Mouse (Mus musculus) stomach, postnatal 0 days (tissue): ENCODE measurements around the gene Gmds. TPM values are rescaled to one million over a fixed set of nuclear protein-coding genes. Genes with fewer than 3 reads are reported as not detected.

ENCODE experiments used
- ATAC-seq: fragments of 200-750 bp; cut with Nextera tagmentation; 2 replicates; pipeline ENCODE4 v1.8.0; 2017; ENCODE audit not compliant: low FRiP score, low TSS enrichment
- DNase-seq: peaks from one replicate; pipeline ENCODE4 v3.0.0-alpha.2; 2016; ENCODE audit warnings: low spot score
- H3K27ac ChIP-seq: fragments of 300-500 bp; sonication (generic); replicated peaks from 2 replicates; pipeline ENCODE4 v1.5.1; 2014; ENCODE audit warnings: mild to moderate bottlenecking, control low read depth
- H3K27me3 ChIP-seq: fragments of 300-500 bp; sonication (generic); 2 replicates; pipeline ENCODE4 v1.6.1; 2014; ENCODE audit warnings: low read length; ENCODE audit not compliant: control insufficient read depth, insufficient read depth
- H3K36me3 ChIP-seq: fragments of 300-500 bp; sonication (generic); 2 replicates; pipeline ENCODE4 v1.6.1; 2014; ENCODE audit warnings: low read length, mixed read lengths; ENCODE audit not compliant: control insufficient read depth, insufficient read depth
- H3K4me1 ChIP-seq: fragments of 300-500 bp; sonication (generic); replicated peaks from 2 replicates; pipeline ENCODE4 v1.6.1; 2014; ENCODE audit warnings: antibody characterized with exemption; ENCODE audit not compliant: control insufficient read depth, insufficient read depth
- H3K4me2 ChIP-seq: fragments of 300-500 bp; sonication (generic); replicated peaks from 2 replicates; pipeline ENCODE4 v1.6.1; 2014; ENCODE audit warnings: low read depth, mild to moderate bottlenecking, control low read depth, moderate library complexity
- H3K4me3 ChIP-seq: fragments of 300-500 bp; sonication (generic); 2 replicates; pipeline ENCODE4 v1.5.1; 2014; ENCODE audit warnings: low read depth, low read length, control low read depth
- H3K9ac ChIP-seq: fragments of 300-500 bp; sonication (generic); 2 replicates; pipeline ENCODE4 v1.6.1; 2014; ENCODE audit warnings: mild to moderate bottlenecking, low read length, control low read depth, mixed read lengths
- H3K9me3 ChIP-seq: fragments of 300-500 bp; sonication (generic); 2 replicates; pipeline ENCODE4 v1.6.1; 2016; ENCODE audit warnings: low read length; ENCODE audit not compliant: control insufficient read depth
- CTCF ChIP-seq: IDR thresholded peaks from 2 replicates; pipeline ENCODE4 v1.5.1; 2016; ENCODE audit warnings: antibody characterized with exemption, low read depth, mild to moderate bottlenecking, moderate library complexity
- EP300 ChIP-seq: optimal IDR thresholded peaks from 2 replicates; pipeline ENCODE3; 2016; ENCODE audit warnings: antibody characterized with exemption
- WGBS: fragments of 180-500 bp; shearing (Covaris S2); extraction: QIAGEN DNeasy Blood & Tissue Kit; methylation state at CpG from one replicate; pipeline ENCODE4 v1.1.7; 2014; 5-methylcytosine and 5-hydroxymethylcytosine counted together
- polyA plus RNA-seq: library from polyadenylated mRNA; unstranded; fragments of >200 nt; fragmentation: Nextera tagmentation; extraction: Ambion mirVana; gene quantifications from 2 replicates; pipeline ENCODE4 v1.2.1, GENCODE M21; 2015

Gene Gmds
- polyA plus RNA-seq, 1 experiment from 2014 or later = 102 TPM

- WGBS = 63% methylated on average over 3 of the region's 3 CpGs
- Histone ChIP-seq H3K9me3 (no peaks in the 10 kb centered on the region), H3K27ac (no peak overlapping the region), H3K4me1 (no peaks in the 10 kb centered on the region), H3K4me2 (no peak overlapping the region), H3K4me3 (no peak overlapping the region), H3K9ac (no peak overlapping the region), H3K36me3 (no peaks in the 10 kb centered on the region), H3K27me3 (no peaks in the 10 kb centered on the region)
- TF ChIP-seq CTCF (no peak), EP300 (no peak)
- no peak for ATAC-seq
- no peak for DNase-seq
Measured at GRCm38 (mm10) chr13:31974751-31975479, 363.6 kb downstream of the Gmds start.

- WGBS = 58% methylated on average over 2 of the region's 2 CpGs
- ATAC-seq = no peak
Measured at GRCm38 (mm10) chr13:31971040-31971501, 367.5 kb downstream of the Gmds start.

DNA sequence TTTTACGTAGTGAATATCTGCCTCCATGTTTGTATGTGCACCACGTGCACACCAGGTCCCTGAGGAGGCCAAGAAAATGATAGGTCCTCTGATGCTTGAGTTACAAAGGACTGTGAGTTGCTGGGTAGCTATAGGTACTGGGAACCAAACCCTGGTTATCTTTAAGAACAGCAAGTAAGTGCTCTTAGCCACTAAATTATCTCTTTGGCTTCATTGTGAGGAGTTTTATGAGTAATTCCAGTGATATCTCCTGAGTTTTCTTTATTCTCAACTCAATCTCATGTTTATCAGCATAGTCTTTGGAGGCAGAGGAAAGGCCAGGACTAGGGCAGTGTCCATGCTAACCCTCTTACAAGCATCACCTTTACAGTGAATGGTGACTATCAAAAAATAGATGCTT lies 370.3 kb downstream of the Gmds start:
- 90% methylated on average over 2 of the region's 2 CpGs for WGBS
- no peak overlapping the region for H3K4me2 ChIP-seq

More at GRCm38 (mm10) chr13:31971040-31971501, 367.5 kb downstream of the Gmds start:
- Histone ChIP-seq H3K27ac (no peak overlapping the region), H3K4me2 (no peak overlapping the region), H3K36me3 (no peaks in the 10 kb centered on the region), H3K9me3 (no peaks in the 10 kb centered on the region), H3K4me3 (no peak overlapping the region), H3K9ac (no peak overlapping the region), H3K4me1 (no peaks in the 10 kb centered on the region), H3K27me3 (no peaks in the 10 kb centered on the region)
- DNase-seq = no peak
- no peak for TF ChIP-seq EP300
- no peak for TF ChIP-seq CTCF

GRCm38 (mm10) chr13:31966931-31967532 lies 371.5 kb downstream of the Gmds start:
- WGBS = 54% methylated on average over 3 of the region's 3 CpGs
- no peak overlapping the region for H3K9ac ChIP-seq
- no peak for ATAC-seq
- H3K4me3 ChIP-seq = no peak overlapping the region
- no peaks in the 10 kb centered on the region for H3K27me3 ChIP-seq
- no peaks in the 10 kb centered on the region for H3K36me3 ChIP-seq
- no peaks in the 10 kb centered on the region for H3K9me3 ChIP-seq
- H3K4me2 ChIP-seq = no peak overlapping the region
- TF ChIP-seq CTCF (no peak), EP300 (no peak)
- no peak for DNase-seq
- H3K27ac ChIP-seq = no peak overlapping the region
- H3K4me1 ChIP-seq = no peaks in the 10 kb centered on the region

More for the DNA sequence above, 370.3 kb downstream of the Gmds start:
- no peaks in the 10 kb centered on the region for H3K4me1 ChIP-seq
- no peak for DNase-seq
- H3K4me3 ChIP-seq = no peak overlapping the region
- no peak overlapping the region for H3K27ac ChIP-seq
- no peaks in the 10 kb centered on the region for H3K27me3 ChIP-seq
- no peaks in the 10 kb centered on the region for H3K36me3 ChIP-seq
- H3K9me3 ChIP-seq = no peaks in the 10 kb centered on the region
- TF ChIP-seq EP300 (no peak), CTCF (no peak)
- ATAC-seq = no peak
- no peak overlapping the region for H3K9ac ChIP-seq

DNA sequence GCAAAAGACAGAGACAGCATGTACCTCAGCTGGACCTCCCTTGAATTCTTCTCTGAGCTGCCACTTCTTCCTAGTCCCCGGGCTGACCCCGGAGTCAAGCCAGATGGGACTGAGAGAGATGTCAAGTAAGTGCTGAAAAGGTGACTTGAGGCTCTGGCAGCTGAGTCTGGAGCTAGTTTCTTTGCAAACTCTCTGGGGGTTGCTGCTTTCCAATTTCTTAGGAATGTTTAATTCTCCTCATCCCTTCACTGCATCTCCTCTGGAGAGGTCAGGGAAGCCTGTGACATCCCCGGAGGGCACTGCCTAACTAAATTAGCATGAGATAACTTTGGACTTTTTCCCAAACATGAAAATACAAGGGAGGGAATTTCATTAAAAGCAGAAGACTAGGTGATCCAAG lies 378.0 kb downstream of the Gmds start:
- Histone ChIP-seq H3K9me3 (no peaks in the 10 kb centered on the region), H3K27ac (no peak overlapping the region), H3K4me2 (no peak overlapping the region), H3K4me1 (0 out of 2 replicates have a peak, but pooled peaks cover 2% of the 10 kb centered on the region), H3K36me3 (no peaks in the 10 kb centered on the region), H3K4me3 (no peak overlapping the region), H3K27me3 (no peaks in the 10 kb centered on the region), H3K9ac (no peak overlapping the region)
- ATAC-seq (no peak), DNase-seq (no peak)
- TF ChIP-seq CTCF (no peak), EP300 (no peak)
- WGBS = 34% methylated on average over 3 of the region's 3 CpGs
